Comparison of ENCODE assay signal across 7 mouse cellular contexts in the genomic region with DNA sequence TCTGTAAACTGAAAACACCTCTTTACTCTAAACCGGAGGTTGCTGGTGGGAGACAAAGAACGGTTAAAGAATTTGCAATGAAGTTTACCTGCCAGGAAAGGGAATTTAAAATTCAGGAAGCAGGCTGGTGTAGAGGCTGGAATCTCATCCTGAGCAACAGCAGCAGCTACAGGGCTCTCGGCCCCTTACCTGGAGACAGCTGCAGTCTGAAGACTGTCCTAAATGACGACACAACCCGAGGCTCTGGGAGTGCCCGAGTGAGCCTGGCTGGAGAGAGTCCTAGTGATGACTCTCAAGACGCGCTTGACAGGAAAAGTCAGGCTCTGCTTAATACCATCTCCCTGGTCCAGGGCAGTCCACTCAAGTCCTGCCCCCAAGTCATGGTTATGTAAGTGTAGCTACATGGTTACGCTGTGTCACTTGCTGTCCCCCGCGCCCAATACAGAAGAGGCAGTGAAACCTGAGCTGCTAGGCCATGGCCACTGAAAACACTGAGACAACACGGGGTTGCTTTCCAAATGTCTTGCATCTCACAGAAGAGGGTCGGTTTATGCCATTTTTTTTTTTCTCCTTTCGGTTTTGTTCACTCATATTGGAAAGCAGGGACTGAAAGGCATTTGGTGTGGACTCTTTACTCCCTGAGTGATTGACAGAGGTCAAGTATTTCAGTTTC. TPM values are rescaled to one million over a fixed set of nuclear protein-coding genes. Genes with fewer than 3 reads are reported as not detected.
A peak's percentile ranks its signal among the peaks of the same experiment; 100 is the strongest.
DNase-seq lines count a peak whose midpoint lies in the region; ATAC-seq and TF ChIP-seq lines count a peak whose summit lies in the region.

No protein-coding gene starts in this region.

- H3K27me3 ChIP-seq in thymus, adult 2 months (ENCODE audit: control insufficient read depth, insufficient read depth, low read length) = no peaks in the 10 kb centered on the region
- H3K27me3 ChIP-seq in embryonic facial prominence, embryonic 10.5 days (replicated peaks; ENCODE audit: low read depth, poor library complexity, severe bottlenecking) = no peaks in the 10 kb centered on the region
- no peaks in the 10 kb centered on the region for H3K27me3 ChIP-seq in liver, embryonic 14.5 days (ENCODE audit: control insufficient read depth, insufficient read depth, low read length)
- H3K27me3 ChIP-seq in stomach, embryonic 15.5 days (replicated peaks) = no peaks in the 10 kb centered on the region

- no peak overlapping the region for H3K9ac ChIP-seq in liver, embryonic 14.5 days (replicated peaks)
- H3K9ac ChIP-seq in stomach, embryonic 15.5 days = no peak overlapping the region

- peak overlapping the region; percentile 31 for H3K4me3 ChIP-seq in thymus, adult 2 months (ENCODE audit: control insufficient read depth, insufficient read depth, low read length)
- H3K4me3 ChIP-seq in embryonic facial prominence, embryonic 10.5 days = peak overlapping the region; percentile 23; the same call in 1 of the 2 replicates
- peak overlapping the region in 1 of 2 experiments; percentile 18; a peak in 2 of 4 replicates for H3K4me3 ChIP-seq in liver, embryonic 14.5 days (ENCODE audit: insufficient read depth in 1 of 2, low read depth in 2 of 2, low read length in 2 of 2)
- no peak overlapping the region for H3K4me3 ChIP-seq in stomach, embryonic 15.5 days (replicated peaks)

- 0 out of 2 replicates have a peak, but pooled peaks have one; percentile 36 for ATAC-seq in liver, embryonic 14.5 days (ENCODE audit: insufficient read depth)
- ATAC-seq in stomach, embryonic 15.5 days (ENCODE audit: insufficient read depth, low FRiP score, low read depth) = no peak

- 30% methylated on average over 14 of the region's 14 CpGs for WGBS in thymus, adult 2 months
- WGBS in embryonic facial prominence, embryonic 10.5 days = 22% methylated on average over 14 of the region's 14 CpGs
- 49% methylated on average over 14 of the region's 14 CpGs for WGBS in liver, embryonic 14.5 days (ENCODE audit: insufficient replicate concordance)
- 40% methylated on average over 14 of the region's 14 CpGs for WGBS in stomach, embryonic 15.5 days

- DNase-seq in thymus, adult 2 months = peak; percentile 8
- no peak for DNase-seq in thymus, postnatal 14 days
- peak; percentile 43 for DNase-seq in embryonic facial prominence, embryonic 10.5 days (ENCODE audit: low spot score)
- peak; percentile 41 to 44 for DNase-seq in heart, postnatal 14 days
- DNase-seq in liver, embryonic 14.5 days (ENCODE audit: low read depth in 3 of 3, low spot score in 3 of 3) = no peak
- DNase-seq in thymus, postnatal 36 days = no peak

- intact Hi-C loops in heart, postnatal 14 days (cut with DNase I) = no loop called here

- H3K4me2 ChIP-seq in liver, embryonic 14.5 days (ENCODE audit: low read depth) = peak overlapping the region; percentile 47
- H3K4me2 ChIP-seq in stomach, embryonic 15.5 days = peak overlapping the region; percentile 8; the same call in 1 of the 2 replicates

- peak overlapping the region; percentile 31; the same call in 1 of the 2 replicates for H3K27ac ChIP-seq in thymus, adult 2 months (ENCODE audit: control insufficient read depth, insufficient read depth, low read length)
- peak overlapping the region; percentile 58 for H3K27ac ChIP-seq in embryonic facial prominence, embryonic 10.5 days (replicated peaks)
- H3K27ac ChIP-seq in liver, embryonic 14.5 days = no peak overlapping the region
- peak overlapping the region; percentile 35; the same call in 1 of the 2 replicates for H3K27ac ChIP-seq in stomach, embryonic 15.5 days

- no peaks in the 10 kb centered on the region for H3K9me3 ChIP-seq in embryonic facial prominence, embryonic 10.5 days
- no peaks in the 10 kb centered on the region for H3K9me3 ChIP-seq in liver, embryonic 14.5 days (ENCODE audit: control insufficient read depth, low read length)
- H3K9me3 ChIP-seq in stomach, embryonic 15.5 days = no peaks in the 10 kb centered on the region

- H3K4me1 ChIP-seq in thymus, adult 2 months (replicated peaks; ENCODE audit: control insufficient read depth, insufficient read depth, low read length) = peaks cover 14% of the 10 kb centered on the region
- H3K4me1 ChIP-seq in embryonic facial prominence, embryonic 10.5 days = peaks cover 47% of the 10 kb centered on the region
- H3K4me1 ChIP-seq in liver, embryonic 14.5 days (replicated peaks; ENCODE audit: control insufficient read depth in 2 of 2, insufficient read depth in 2 of 2, low read length in 1 of 2) = peaks cover 5 to 32% of the 10 kb centered on the region in 2 experiments
- H3K4me1 ChIP-seq in stomach, embryonic 15.5 days = peaks cover 11% of the 10 kb centered on the region

- TF ChIP-seq POLR2A in thymus, adult 2 months (IDR thresholded peaks at IDR 0.05; ENCODE audit: control insufficient read depth, extremely low read depth, insufficient read depth, low read length, poor library complexity) = no peak

- TF ChIP-seq EP300 in liver, embryonic 14.5 days (IDR thresholded peaks at IDR 0.05; ENCODE audit: low read depth) = no peak

- TF ChIP-seq CTCF in thymus, adult 2 months (IDR thresholded peaks at IDR 0.05; ENCODE audit: borderline replicate concordance, control insufficient read depth, extremely low read depth, insufficient read depth, low read length, poor library complexity) = no peak
- no peak for TF ChIP-seq CTCF in liver, embryonic 14.5 days (IDR thresholded peaks at IDR 0.05; ENCODE audit: low read depth)

- no peaks in the 10 kb centered on the region for H3K36me3 ChIP-seq in thymus, adult 2 months (ENCODE audit: control insufficient read depth, insufficient read depth, low read length)
- no peaks in the 10 kb centered on the region for H3K36me3 ChIP-seq in embryonic facial prominence, embryonic 10.5 days (replicated peaks)
- H3K36me3 ChIP-seq in liver, embryonic 14.5 days (replicated peaks; ENCODE audit: control insufficient read depth, insufficient read depth, low read depth) = no peaks in the 10 kb centered on the region
- no peaks in the 10 kb centered on the region for H3K36me3 ChIP-seq in stomach, embryonic 15.5 days

RNA-seq across cellular contexts. Expression of a gene that starts 13.5 kb away (rescaled TPM):
- 17.1 and 17.6 TPM in 2 replicates for polyA plus RNA-seq in thymus, adult 2 months (2012; rRNA removed)
- 52.9 and 54.0 TPM in 2 replicates for polyA plus RNA-seq in embryonic facial prominence, embryonic 10.5 days (2016; fragmentation: Nextera tagmentation; extraction: Ambion mirVana)
- 100 to 1,000 TPM; 118 to 125 TPM for total RNA-seq in heart, postnatal 14 days (2021)
- 3.9 and 6.1 TPM in 2 replicates for polyA plus RNA-seq in liver, embryonic 14.5 days (2012; rRNA removed)
- polyA plus RNA-seq in liver, embryonic 14.5 days (2014; fragmentation: Nextera tagmentation; extraction: Ambion mirVana) = 6.6 and 9.1 TPM in 2 replicates
- 41.3 and 41.4 TPM in 2 replicates for polyA plus RNA-seq in stomach, embryonic 15.5 days (2015; fragmentation: Nextera tagmentation; extraction: Ambion mirVana)

RNA-seq across cellular contexts. Expression of a gene that starts 50.0 kb away (rescaled TPM):
- polyA plus RNA-seq in thymus, adult 2 months (2012; rRNA removed) = 71.5 and 78.8 TPM in 2 replicates
- polyA plus RNA-seq in embryonic facial prominence, embryonic 10.5 days (2016; fragmentation: Nextera tagmentation; extraction: Ambion mirVana) = 86.3 and 93.8 TPM in 2 replicates
- total RNA-seq in heart, postnatal 14 days (2021) = 10 to 100 TPM; 30.9 to 35.7 TPM
- 22.7 and 24.2 TPM in 2 replicates for polyA plus RNA-seq in liver, embryonic 14.5 days (2012; rRNA removed)
- 30.0 and 33.5 TPM in 2 replicates for polyA plus RNA-seq in liver, embryonic 14.5 days (2014; fragmentation: Nextera tagmentation; extraction: Ambion mirVana)
- 65.8 and 73.7 TPM in 2 replicates for polyA plus RNA-seq in stomach, embryonic 15.5 days (2015; fragmentation: Nextera tagmentation; extraction: Ambion mirVana)

Comparison
In these comparisons a context has a peak if more than half of its experiments do, and no peak if none do; other contexts are left out.
1. DNase-seq: peak in thymus, adult 2 months (single experiment), embryonic facial prominence, embryonic 10.5 days (single experiment) and heart, postnatal 14 days (2 of 2); none in thymus, postnatal 14 days (single experiment), liver, embryonic 14.5 days (0 of 3) and thymus, postnatal 36 days (0 of 2).